Mouse (Mus musculus) ES-Bruce4 (cell line): ENCODE data around the gene Man1a.

ENCODE experiments used
- CTCF ChIP-seq: IDR thresholded peaks from one replicate; pipeline ENCODE4 v1.8.1; 2011; ENCODE audit warnings: low read depth, low read length
- EP300 ChIP-seq: IDR thresholded peaks from 2 replicates; pipeline ENCODE4 v1.6.1; 2011; ENCODE audit warnings: low read depth, low read length; ENCODE audit not compliant: insufficient read depth

DNA sequence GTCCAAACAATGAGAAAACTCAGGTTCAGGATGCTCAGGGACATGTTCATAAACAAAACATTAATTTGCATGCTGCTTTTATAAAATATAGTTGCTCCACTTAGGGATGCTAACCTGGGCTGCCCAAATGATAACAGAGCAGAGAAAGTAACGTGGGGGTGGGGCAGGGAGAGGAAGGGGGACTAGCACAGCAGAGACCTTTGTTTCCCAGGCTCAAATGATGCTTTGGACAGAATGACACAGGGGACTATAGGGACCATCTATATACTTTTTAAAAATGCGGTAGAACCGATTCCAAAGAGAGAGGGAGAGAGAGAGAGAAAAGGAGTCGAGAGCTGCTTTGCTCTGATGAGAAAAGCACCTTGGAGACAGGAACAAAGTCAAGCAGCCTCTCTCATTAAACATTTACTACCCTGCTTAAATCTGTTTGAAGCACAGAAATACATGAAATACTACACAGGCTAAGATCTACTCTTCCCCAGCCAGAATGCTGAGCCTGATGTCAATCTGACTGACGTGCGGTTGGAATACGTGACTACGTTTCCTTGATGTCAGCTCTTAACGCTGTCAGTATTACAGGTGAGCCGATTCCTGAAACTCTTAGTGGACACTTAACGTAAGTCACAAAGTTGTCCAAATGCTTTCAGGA is 63.1 kb downstream of the Man1a start:
- TF ChIP-seq EP300 (no peak), CTCF (no peak)
